Mouse (Mus musculus): ENCODE data around the gene Efcab11.

DNA sequence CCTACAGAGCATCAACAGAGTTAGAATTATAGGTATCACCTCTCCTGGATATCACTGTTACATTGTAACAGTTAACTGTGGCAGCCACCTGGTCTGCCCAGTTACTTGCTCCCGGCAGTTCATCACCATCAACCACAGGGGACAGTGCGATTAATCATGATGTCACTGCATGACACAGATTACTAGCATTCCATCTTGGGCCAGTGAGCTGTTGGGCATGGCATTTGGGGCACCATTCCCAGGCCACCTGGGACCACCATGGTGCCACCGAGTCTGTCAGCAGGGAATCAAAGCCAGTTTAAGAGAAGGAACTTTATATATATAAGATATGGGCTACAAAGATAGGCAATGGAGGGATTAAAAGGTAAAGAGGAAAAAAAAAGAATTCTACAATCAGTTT lies 134.8 kb downstream of the Efcab11 start:
- no peak for TF ChIP-seq CTCF (IDR thresholded peaks at IDR 0.05; ENCODE audit: borderline replicate concordance, control insufficient read depth, extremely low read depth, insufficient read depth, low read length, poor library complexity)
- TF ChIP-seq POLR2A (IDR thresholded peaks at IDR 0.05; ENCODE audit: control insufficient read depth, extremely low read depth, insufficient read depth, low read length, poor library complexity), result no peak
